Mouse (Mus musculus): Measurements from ENCODE around the gene Fubp1. TPM values are rescaled to one million over a fixed set of nuclear protein-coding genes. Genes with fewer than 3 reads are reported as not detected.

Fubp1 gene
- total RNA-seq, 1 experiment = 244 TPM

DNA sequence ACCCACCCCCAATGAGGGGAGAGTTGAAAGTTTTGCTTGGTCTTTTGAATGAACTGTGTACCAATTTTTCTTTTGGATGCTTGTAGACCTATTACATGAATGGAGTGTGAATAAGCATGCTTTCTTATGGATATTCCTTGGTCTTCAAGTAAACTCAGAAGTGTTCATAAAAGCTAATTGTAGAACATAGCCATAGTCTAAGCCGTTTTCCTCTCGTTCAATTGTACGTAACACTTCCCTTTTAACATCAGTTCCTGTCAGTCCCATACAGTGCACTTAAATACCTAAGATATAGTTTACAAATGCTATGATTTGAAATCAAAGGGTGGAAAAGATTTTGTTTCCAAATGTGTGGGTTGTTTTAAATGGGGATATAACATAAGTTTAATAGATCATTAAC, 3.2 kb downstream of the Fubp1 start:
- in situ Hi-C loops (cut with MboI; ENCODE audit: low sequenced_read_pairs in 2 of 2, unreplicated experiment in 2 of 2) = no loop called here
- H3K9ac ChIP-seq (ENCODE audit: insufficient read depth, low read depth, low read length, poor library complexity, severe bottlenecking) = no peak overlapping the region
- H3K36me3 ChIP-seq (ENCODE audit: control insufficient read depth, insufficient read depth, low read length, poor library complexity, severe bottlenecking) = peaks cover 10% of the 10 kb centered on the region
- H3K4me3 ChIP-seq (ENCODE audit: insufficient read depth in 1 of 2, low read depth in 1 of 2, low read length in 2 of 2, poor library complexity in 1 of 2, severe bottlenecking in 1 of 2) = peak overlapping the region in 1 of 2 experiments; percentile 2; a peak in 1 of 4 replicates
- TF ChIP-seq ZC3H11A (IDR thresholded peaks at IDR 0.05; ENCODE audit: borderline replicate concordance, low read depth, low read length) (no peak), HCFC1 (IDR thresholded peaks at IDR 0.05; ENCODE audit: borderline replicate concordance, insufficient read depth, low read length) (no peak), MAFK (IDR thresholded peaks at IDR 0.05; ENCODE audit: insufficient read depth, low read depth, low read length) (no peak), CHD2 (IDR thresholded peaks at IDR 0.05; ENCODE audit: low read depth, low read length) (no peak), ZNF384 (IDR thresholded peaks at IDR 0.05; ENCODE audit: low read depth, low read length) (no peak)
- no peak for DNase-seq (ENCODE audit: low read depth, low spot score)
- no peak overlapping the region for H3K27ac ChIP-seq (ENCODE audit: insufficient read depth, low read depth, low read length, poor library complexity, severe bottlenecking)
- H3K4me1 ChIP-seq (ENCODE audit: control insufficient read depth in 2 of 2, insufficient read depth in 2 of 2, low read length in 2 of 2, poor library complexity in 1 of 2) = peaks cover 5 to 6% of the 10 kb centered on the region in 2 experiments; a peak in 3 of 4 replicates
- H3K9me3 ChIP-seq (ENCODE audit: control insufficient read depth, insufficient read depth, low read depth, low read length) = no peaks in the 10 kb centered on the region

DNA sequence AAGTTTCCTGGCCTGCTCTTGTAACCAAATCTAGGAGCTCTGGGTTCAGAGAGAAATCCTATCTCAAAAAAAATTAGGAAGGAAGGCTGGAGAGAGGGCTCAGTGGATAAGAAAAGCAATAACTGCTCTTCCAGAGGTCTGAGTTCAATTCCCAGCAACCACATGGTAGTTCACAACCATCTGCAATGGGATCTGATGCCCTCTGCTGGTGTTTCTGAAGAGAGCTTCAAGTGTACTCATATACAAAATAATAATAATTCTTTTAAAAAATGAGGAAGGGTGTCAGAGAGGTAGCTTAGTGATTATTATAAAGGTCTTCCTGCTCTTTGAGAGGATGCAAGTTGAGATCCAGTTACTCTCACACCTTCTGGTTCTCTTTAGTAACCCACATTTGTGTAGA, 14.7 kb downstream of the Fubp1 start:
- Histone ChIP-seq H3K4me1 (ENCODE audit: control insufficient read depth in 2 of 2, insufficient read depth in 2 of 2, low read length in 2 of 2, poor library complexity in 1 of 2) (0 out of 4 replicates have a peak, but pooled peaks cover 0 to 2% of the 10 kb centered on the region in 2 experiments), H3K9me3 (ENCODE audit: control insufficient read depth, insufficient read depth, low read depth, low read length) (no peaks in the 10 kb centered on the region), H3K27ac (ENCODE audit: insufficient read depth, low read depth, low read length, poor library complexity, severe bottlenecking) (no peak overlapping the region), H3K36me3 (ENCODE audit: control insufficient read depth, insufficient read depth, low read length, poor library complexity, severe bottlenecking) (peaks cover 39% of the 10 kb centered on the region), H3K9ac (ENCODE audit: insufficient read depth, low read depth, low read length, poor library complexity, severe bottlenecking) (no peak overlapping the region; the same call in 1 of the 2 replicates), H3K4me3 (ENCODE audit: insufficient read depth in 1 of 2, low read depth in 1 of 2, low read length in 2 of 2, poor library complexity in 1 of 2, severe bottlenecking in 1 of 2) (no peak overlapping the region)
- in situ Hi-C loops (cut with MboI; ENCODE audit: low sequenced_read_pairs in 2 of 2, unreplicated experiment in 2 of 2) = no loop called here
- no peak for TF ChIP-seq CHD2 (IDR thresholded peaks at IDR 0.05; ENCODE audit: low read depth, low read length)
- no peak for TF ChIP-seq ZNF384 (IDR thresholded peaks at IDR 0.05; ENCODE audit: low read depth, low read length)
- no peak for TF ChIP-seq MAFK (IDR thresholded peaks at IDR 0.05; ENCODE audit: insufficient read depth, low read depth, low read length)
- TF ChIP-seq HCFC1 (IDR thresholded peaks at IDR 0.05; ENCODE audit: borderline replicate concordance, insufficient read depth, low read length) = no peak
- TF ChIP-seq ZC3H11A (IDR thresholded peaks at IDR 0.05; ENCODE audit: borderline replicate concordance, low read depth, low read length) = no peak
- no peak for DNase-seq (ENCODE audit: low read depth, low spot score)

DNA sequence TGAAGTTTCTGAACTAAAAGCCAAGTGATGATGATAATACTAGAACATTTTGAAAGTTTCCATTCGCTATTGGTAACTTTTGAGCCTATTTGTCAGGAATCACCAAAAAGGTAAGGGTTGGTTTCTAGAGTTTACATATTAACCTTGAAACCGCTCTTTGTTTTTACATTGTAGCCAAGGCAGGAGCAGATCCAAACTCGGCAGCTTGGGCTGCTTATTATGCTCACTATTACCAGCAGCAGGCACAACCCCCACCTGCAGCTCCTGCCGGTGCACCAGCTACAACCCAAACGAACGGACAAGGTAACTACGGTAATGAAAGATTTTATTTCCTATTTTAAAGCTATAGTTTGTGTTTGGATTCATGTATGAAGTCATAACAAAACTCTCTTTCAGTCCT, 15.7 kb downstream of the Fubp1 start:
- no peak overlapping the region for H3K27ac ChIP-seq (ENCODE audit: insufficient read depth, low read depth, low read length, poor library complexity, severe bottlenecking)
- no peak overlapping the region for H3K4me3 ChIP-seq (ENCODE audit: insufficient read depth in 1 of 2, low read depth in 1 of 2, low read length in 2 of 2, poor library complexity in 1 of 2, severe bottlenecking in 1 of 2)
- no peak overlapping the region for H3K9ac ChIP-seq (ENCODE audit: insufficient read depth, low read depth, low read length, poor library complexity, severe bottlenecking)
- no peaks in the 10 kb centered on the region for H3K9me3 ChIP-seq (ENCODE audit: control insufficient read depth, insufficient read depth, low read depth, low read length)
- peaks cover 39% of the 10 kb centered on the region for H3K36me3 ChIP-seq (ENCODE audit: control insufficient read depth, insufficient read depth, low read length, poor library complexity, severe bottlenecking)
- in situ Hi-C loops (cut with MboI; ENCODE audit: low sequenced_read_pairs in 2 of 2, unreplicated experiment in 2 of 2) = no loop called here
- DNase-seq (ENCODE audit: low read depth, low spot score) = no peak
- 0 out of 4 replicates have a peak, but pooled peaks cover 0 to 2% of the 10 kb centered on the region in 2 experiments for H3K4me1 ChIP-seq (ENCODE audit: control insufficient read depth in 2 of 2, insufficient read depth in 2 of 2, low read length in 2 of 2, poor library complexity in 1 of 2)
- TF ChIP-seq ZNF384 (IDR thresholded peaks at IDR 0.05; ENCODE audit: low read depth, low read length) (no peak), CHD2 (IDR thresholded peaks at IDR 0.05; ENCODE audit: low read depth, low read length) (no peak), MAFK (IDR thresholded peaks at IDR 0.05; ENCODE audit: insufficient read depth, low read depth, low read length) (no peak), HCFC1 (IDR thresholded peaks at IDR 0.05; ENCODE audit: borderline replicate concordance, insufficient read depth, low read length) (no peak), ZC3H11A (IDR thresholded peaks at IDR 0.05; ENCODE audit: borderline replicate concordance, low read depth, low read length) (no peak)

DNA sequence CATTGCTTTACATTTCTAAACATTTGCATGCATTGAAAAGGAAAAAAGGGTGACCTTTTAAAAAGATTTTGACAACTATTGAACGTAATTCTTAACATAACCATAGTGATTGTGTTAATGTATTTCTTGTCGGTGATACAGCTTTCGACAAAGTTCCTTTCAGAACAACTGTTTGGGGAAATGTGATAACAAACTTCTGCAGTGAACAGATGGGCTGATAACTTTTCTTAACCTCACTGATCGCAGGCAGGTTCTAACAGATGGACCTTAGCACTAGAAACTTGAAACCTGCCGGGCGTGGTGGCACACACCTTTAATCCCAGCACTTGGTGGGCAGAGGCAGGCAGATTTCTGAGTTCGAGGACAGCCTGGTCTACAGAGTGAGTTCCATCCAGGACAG, 18.6 kb downstream of the Fubp1 start:
- no peak for DNase-seq (ENCODE audit: low read depth, low spot score)
- peaks cover 0 to 13% of the 10 kb centered on the region in 2 experiments; a peak in 1 of 4 replicates for H3K4me1 ChIP-seq (ENCODE audit: control insufficient read depth in 2 of 2, insufficient read depth in 2 of 2, low read length in 2 of 2, poor library complexity in 1 of 2)
- no peaks in the 10 kb centered on the region for H3K9me3 ChIP-seq (ENCODE audit: control insufficient read depth, insufficient read depth, low read depth, low read length)
- peaks cover 25% of the 10 kb centered on the region for H3K36me3 ChIP-seq (ENCODE audit: control insufficient read depth, insufficient read depth, low read length, poor library complexity, severe bottlenecking)
- no peak for TF ChIP-seq ZNF384 (IDR thresholded peaks at IDR 0.05; ENCODE audit: low read depth, low read length)
- no peak for TF ChIP-seq CHD2 (IDR thresholded peaks at IDR 0.05; ENCODE audit: low read depth, low read length)
- no peak for TF ChIP-seq MAFK (IDR thresholded peaks at IDR 0.05; ENCODE audit: insufficient read depth, low read depth, low read length)
- no peak for TF ChIP-seq HCFC1 (IDR thresholded peaks at IDR 0.05; ENCODE audit: borderline replicate concordance, insufficient read depth, low read length)
- no peak for TF ChIP-seq ZC3H11A (IDR thresholded peaks at IDR 0.05; ENCODE audit: borderline replicate concordance, low read depth, low read length)
- no peak overlapping the region for H3K4me3 ChIP-seq (ENCODE audit: insufficient read depth in 1 of 2, low read depth in 1 of 2, low read length in 2 of 2, poor library complexity in 1 of 2, severe bottlenecking in 1 of 2)
- in situ Hi-C loops (cut with MboI; ENCODE audit: low sequenced_read_pairs in 2 of 2, unreplicated experiment in 2 of 2) = no loop called here
- no peak overlapping the region for H3K9ac ChIP-seq (ENCODE audit: insufficient read depth, low read depth, low read length, poor library complexity, severe bottlenecking)
- no peak overlapping the region for H3K27ac ChIP-seq (ENCODE audit: insufficient read depth, low read depth, low read length, poor library complexity, severe bottlenecking)
